Mouse (Mus musculus) embryonic fibroblast, embryonic 13.5 days (primary cell): ENCODE measurements around the gene Tmem164. TPM values are rescaled to one million over a fixed set of nuclear protein-coding genes. Genes with fewer than 3 reads are reported as not detected.

Experiments
- H3K27ac ChIP-seq: 2 replicates; pipeline ENCODE4 v1.5.1; 2012; ENCODE audit warnings: low read length, control low read depth, inconsistent platforms; ENCODE audit not compliant: insufficient read depth
- H3K4me1 ChIP-seq: 2 replicates; pipeline ENCODE4 v1.6.1; 2011; ENCODE audit warnings: low read length; ENCODE audit not compliant: control insufficient read depth, insufficient read depth
- H3K4me3 ChIP-seq: 2 replicates; pipeline ENCODE4 v1.5.1; 2011; ENCODE audit warnings: mild to moderate bottlenecking, control low read depth, low read length; ENCODE audit not compliant: insufficient read depth
- CTCF ChIP-seq: IDR thresholded peaks from 2 replicates; pipeline ENCODE4 v1.5.1; 2011; ENCODE audit warnings: mild to moderate bottlenecking, control low read depth, low read length, moderate library complexity, borderline replicate concordance; ENCODE audit not compliant: insufficient read depth
- POLR2A ChIP-seq: IDR thresholded peaks from 2 replicates; pipeline ENCODE4 v1.6.1; 2011; ENCODE audit warnings: low read depth, mild to moderate bottlenecking, control low read depth, low read length, moderate library complexity
- polyA plus RNA-seq: library from polyadenylated mRNA; stranded (reverse); fragments of >200 nt; gene quantifications from 2 replicates; pipeline ENCODE4 v1.2.4, GENCODE M21; 2011; ENCODE audit warnings: low read depth; ENCODE audit not compliant: missing spikeins, insufficient read length

Gene Tmem164
- polyA plus RNA-seq, 1 experiment = 68.6 TPM

DNA sequence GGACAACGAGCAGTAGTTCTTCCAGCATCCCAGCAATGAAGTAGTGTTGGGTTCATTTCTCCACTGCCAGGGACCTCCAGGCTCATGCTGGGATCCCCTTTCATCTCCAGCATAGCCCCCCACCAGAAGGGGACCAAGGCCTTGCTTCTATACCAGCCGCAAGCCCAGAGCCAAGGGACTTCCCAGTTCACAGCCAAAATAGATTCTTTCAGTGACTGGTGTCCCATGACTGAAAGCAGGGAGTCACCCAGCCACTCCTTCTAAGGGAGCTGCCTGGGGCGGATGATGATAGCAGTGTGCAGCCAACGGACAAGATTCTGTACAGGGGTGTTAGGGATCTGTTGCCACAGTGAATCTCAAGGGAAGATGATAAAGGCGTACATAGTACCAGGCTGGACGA, 153.6 kb downstream of the Tmem164 start:
- H3K4me1 ChIP-seq = peaks cover 6% of the 10 kb centered on the region; the same call in 1 of the 2 replicates
- no peak for TF ChIP-seq POLR2A
- no peak for TF ChIP-seq CTCF
- H3K27ac ChIP-seq = no peak overlapping the region
- no peak overlapping the region for H3K4me3 ChIP-seq

DNA sequence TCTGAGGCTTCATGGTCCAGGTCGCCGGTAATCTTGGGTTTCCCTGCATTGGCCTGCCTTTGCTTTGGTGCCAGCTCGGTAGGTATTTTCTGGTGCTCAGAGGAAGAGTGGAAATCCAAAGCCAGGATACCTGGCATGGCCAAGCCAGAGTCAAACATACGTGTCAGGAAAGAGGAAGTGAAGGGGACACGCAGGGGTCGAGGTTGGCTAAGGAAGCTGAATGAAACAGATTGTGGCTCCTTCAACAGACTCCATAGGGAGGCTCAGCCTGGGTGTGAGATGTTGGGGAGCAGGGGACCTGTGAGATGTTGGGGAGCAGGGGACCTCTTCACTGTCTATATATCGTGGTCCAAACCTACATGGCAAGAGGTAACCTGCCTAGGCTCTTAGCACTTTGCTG, 155.2 kb downstream of the Tmem164 start:
- H3K4me1 ChIP-seq = peaks cover 7% of the 10 kb centered on the region; the same call in 1 of the 2 replicates
- no peak overlapping the region for H3K27ac ChIP-seq
- H3K4me3 ChIP-seq = no peak overlapping the region
- TF ChIP-seq CTCF (no peak), POLR2A (no peak)

DNA sequence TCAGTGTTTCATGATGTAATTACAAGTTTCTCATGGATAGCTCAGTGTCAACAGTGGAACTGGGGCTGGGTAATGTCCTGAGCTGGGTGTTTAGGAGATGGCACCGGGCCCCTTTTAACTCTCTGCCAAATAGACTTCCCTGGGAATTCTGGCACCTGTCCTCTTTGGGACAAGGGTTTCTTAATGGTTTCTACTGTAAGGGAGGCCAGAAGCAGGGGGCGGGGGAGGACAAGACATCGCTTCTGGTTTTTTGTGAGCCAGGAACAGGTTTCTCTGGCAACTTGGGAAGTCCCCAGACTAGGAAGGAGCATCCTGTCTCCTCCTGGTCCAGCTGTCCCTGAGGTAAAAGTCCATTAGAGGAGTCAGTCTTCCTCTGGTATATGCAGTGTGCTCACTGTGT, 156.1 kb downstream of the Tmem164 start:
- TF ChIP-seq POLR2A (no peak), CTCF (no peak)

DNA sequence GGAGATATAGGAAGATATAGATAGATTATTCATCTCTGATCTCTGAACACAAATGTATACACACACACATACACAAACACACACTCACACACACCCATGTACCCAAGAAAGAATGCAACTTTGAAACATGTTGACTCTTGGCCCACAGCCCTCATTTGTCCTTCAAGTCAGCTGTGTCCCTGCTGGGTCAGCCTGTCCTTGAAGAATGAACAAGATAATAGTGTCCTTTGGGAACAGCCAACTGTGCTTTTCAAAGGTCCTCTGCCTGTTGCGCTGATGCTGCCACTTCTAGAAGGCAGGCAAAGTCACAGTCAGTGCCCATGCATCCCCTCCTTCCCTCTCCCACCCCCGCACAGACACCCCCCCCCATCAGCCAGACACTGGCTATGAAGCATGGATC, 157.6 kb downstream of the Tmem164 start:
- no peak overlapping the region for H3K4me3 ChIP-seq
- TF ChIP-seq POLR2A (no peak), CTCF (no peak)
- peaks cover 7% of the 10 kb centered on the region; the same call in 1 of the 2 replicates for H3K4me1 ChIP-seq
- no peak overlapping the region for H3K27ac ChIP-seq

More for the DNA sequence above, 156.1 kb downstream of the Tmem164 start:
- no peak overlapping the region for H3K4me3 ChIP-seq
- H3K4me1 ChIP-seq = peaks cover 7% of the 10 kb centered on the region; the same call in 1 of the 2 replicates
- no peak overlapping the region for H3K27ac ChIP-seq

DNA sequence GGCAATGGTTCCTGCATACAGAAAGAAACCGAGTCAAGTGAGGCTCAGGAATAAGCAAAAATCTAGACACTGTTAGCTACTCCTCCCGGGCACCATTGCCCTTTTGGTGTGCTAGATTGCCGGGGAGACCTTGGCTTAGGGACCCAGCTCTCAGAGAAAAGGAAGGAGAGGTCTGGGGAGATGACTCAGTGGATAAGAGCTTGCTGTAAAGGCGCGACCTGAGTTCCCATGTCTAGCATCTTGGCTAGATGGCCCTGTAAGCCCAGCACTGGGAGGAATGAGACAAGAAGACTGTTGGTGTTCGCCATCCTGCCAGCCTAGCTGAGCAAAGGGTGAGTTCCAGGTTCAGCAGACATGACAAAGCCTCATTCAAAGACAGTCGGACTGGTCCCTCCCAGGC, 158.2 kb downstream of the Tmem164 start:
- Histone ChIP-seq H3K4me3 (no peak overlapping the region), H3K4me1 (peaks cover 7% of the 10 kb centered on the region; the same call in 1 of the 2 replicates), H3K27ac (peak overlapping the region; percentile 47; the same call in 1 of the 2 replicates)
- TF ChIP-seq POLR2A = no peak
- no peak for TF ChIP-seq CTCF

DNA sequence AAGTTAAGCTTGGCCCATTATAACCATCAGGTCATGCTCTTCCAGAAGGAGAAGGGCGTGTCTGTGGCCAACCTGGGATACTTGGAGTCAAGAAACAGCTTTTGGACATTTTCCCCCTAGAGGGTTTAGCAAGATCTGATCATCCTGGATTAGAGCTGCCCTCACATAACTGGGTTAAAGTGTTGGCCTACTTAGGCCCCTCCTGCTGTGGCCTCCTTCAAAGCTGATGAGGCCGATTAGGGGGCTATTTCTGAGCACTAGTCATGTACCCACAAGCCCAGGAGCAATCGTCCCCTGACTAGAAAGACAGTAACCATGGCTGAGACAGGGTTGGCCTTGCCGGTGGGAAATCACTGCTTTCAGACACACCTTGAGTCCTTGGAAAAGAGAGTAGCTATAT, 160.7 kb downstream of the Tmem164 start:
- no peak for TF ChIP-seq CTCF
- TF ChIP-seq POLR2A = no peak
- Histone ChIP-seq H3K4me3 (no peak overlapping the region), H3K27ac (no peak overlapping the region), H3K4me1 (peaks cover 7% of the 10 kb centered on the region; the same call in 1 of the 2 replicates)

DNA sequence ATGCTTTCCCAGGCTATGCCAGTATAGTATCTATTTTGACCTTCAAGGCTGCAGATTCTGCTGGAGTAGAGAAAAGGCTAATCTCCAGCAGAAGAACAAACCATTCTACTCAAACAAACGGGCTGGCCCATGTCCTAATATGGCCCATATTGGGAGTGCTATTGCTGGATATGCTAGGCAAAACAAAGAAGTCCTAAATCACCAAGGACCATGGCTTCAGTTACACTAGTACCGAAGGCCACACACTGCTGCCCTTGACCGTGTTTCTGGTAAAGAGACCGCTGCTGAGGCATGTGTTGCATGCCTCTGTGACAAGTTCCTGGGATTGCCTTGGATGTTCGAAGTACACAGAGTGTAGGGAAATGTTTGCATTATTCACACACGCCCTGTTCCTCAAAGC, 165.1 kb downstream of the Tmem164 start:
- no peak overlapping the region for H3K4me3 ChIP-seq
- peaks cover 6% of the 10 kb centered on the region; the same call in 1 of the 2 replicates for H3K4me1 ChIP-seq
- H3K27ac ChIP-seq = no peak overlapping the region
- no peak for TF ChIP-seq CTCF

DNA sequence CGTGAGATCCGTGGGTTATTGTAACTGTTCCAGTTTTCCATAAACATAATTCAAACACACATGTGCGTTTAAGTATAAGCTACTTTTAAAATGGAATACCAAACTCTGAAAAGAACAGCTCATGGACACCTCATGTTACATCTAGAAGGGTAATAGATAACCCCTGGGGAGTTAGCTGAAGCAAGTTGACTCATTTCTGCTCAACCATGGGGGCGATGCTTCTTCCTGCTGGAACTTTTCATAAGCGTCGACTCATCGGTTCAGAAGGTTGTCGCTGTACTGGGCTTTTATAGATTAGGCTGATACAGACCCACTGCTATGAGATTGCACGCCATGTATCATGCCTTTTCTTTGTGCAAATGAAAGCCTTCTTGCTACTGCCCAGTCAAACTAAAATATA, 166.8 kb downstream of the Tmem164 start:
- Histone ChIP-seq H3K4me1 (peaks cover 6% of the 10 kb centered on the region; the same call in 1 of the 2 replicates), H3K4me3 (no peak overlapping the region), H3K27ac (peak overlapping the region; percentile 68)
- TF ChIP-seq CTCF (no peak), POLR2A (no peak)

DNA sequence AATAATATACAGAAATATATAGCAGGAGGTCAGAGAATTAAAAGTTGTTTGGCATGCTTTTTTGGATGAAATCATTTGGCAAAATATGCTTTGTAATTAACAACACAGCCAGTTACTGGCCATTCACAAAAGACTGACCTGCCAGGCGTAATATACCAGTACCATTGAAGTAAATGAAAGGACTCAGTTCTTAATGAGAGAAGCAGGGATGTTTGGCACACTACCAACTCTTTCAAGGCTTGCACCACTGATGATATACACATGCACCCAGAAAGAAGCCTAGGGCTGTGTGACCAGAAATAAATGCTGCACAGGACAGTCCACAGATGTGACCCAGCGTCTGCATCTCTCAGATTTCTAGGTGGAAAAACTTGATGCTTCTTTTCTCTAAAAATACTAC, 188.6 kb downstream of the Tmem164 start:
- TF ChIP-seq POLR2A (no peak), CTCF (no peak)
- Histone ChIP-seq H3K4me3 (no peak overlapping the region), H3K27ac (no peak overlapping the region), H3K4me1 (peaks cover 2% of the 10 kb centered on the region; the same call in 1 of the 2 replicates)

DNA sequence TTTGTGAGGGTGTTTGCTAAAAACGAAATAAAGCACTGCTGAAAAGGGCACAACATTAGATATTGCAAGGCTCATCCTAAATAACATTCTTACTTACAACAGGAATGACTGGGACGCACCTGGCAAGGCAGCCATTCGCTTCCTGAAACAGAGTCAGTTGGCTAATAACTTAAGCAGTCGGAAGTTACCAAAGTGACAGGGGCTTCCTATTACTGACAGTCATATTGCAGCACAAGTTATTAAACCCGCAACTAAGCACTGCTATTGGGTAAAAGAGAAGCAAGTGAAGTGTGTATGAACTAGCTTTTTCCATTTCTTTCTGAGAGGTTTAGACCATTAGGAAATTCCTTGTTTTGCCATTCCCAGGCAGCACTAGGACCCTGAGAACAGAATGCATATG, 201.0 kb downstream of the Tmem164 start:
- no peak overlapping the region for H3K27ac ChIP-seq
- TF ChIP-seq POLR2A = no peak
- no peak for TF ChIP-seq CTCF
- no peaks in the 10 kb centered on the region; the same call in 1 of the 2 replicates for H3K4me1 ChIP-seq
- H3K4me3 ChIP-seq = no peak overlapping the region
